Mouse (Mus musculus) left cerebral cortex, adult 8-10 months (tissue): ENCODE results near the gene Serpina6. TPM values are rescaled to one million over a fixed set of nuclear protein-coding genes. Genes with fewer than 3 reads are reported as not detected.

Experiments
- DNase-seq, 2 experiments: peaks; one replicate each; pipeline ENCODE4 v3.0.0; 2022; ENCODE audit warnings: low spot score in 2 of 2
- total RNA-seq, 4 experiments: library from RNA; stranded (reverse); gene quantifications; 2 replicates each; pipeline ENCODE4 v1.2.4; 2022

Serpina6 gene
- total RNA-seq, 4 experiments from 2014 or later, result not detected

DNA sequence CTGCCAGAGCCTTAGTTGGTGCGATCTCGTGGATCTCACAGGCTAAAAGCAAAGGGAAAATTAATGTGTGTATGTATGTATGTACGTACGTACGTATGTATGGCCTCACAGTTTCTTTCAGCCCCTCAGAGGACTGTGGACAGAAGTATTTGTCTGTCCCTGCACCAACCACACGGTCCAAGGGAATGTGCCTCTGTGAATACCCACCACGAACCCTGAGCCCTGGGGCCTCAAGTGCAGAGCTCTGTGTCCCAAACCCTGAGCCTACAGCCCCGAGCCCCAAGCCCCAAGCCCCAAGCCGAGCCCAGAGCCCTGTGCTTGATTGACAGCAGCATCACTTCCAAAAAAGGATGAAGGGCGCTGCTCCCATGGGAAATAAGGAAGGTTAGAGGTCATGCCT, 979 bp upstream of the Serpina6 start:
- no peak for DNase-seq

DNA sequence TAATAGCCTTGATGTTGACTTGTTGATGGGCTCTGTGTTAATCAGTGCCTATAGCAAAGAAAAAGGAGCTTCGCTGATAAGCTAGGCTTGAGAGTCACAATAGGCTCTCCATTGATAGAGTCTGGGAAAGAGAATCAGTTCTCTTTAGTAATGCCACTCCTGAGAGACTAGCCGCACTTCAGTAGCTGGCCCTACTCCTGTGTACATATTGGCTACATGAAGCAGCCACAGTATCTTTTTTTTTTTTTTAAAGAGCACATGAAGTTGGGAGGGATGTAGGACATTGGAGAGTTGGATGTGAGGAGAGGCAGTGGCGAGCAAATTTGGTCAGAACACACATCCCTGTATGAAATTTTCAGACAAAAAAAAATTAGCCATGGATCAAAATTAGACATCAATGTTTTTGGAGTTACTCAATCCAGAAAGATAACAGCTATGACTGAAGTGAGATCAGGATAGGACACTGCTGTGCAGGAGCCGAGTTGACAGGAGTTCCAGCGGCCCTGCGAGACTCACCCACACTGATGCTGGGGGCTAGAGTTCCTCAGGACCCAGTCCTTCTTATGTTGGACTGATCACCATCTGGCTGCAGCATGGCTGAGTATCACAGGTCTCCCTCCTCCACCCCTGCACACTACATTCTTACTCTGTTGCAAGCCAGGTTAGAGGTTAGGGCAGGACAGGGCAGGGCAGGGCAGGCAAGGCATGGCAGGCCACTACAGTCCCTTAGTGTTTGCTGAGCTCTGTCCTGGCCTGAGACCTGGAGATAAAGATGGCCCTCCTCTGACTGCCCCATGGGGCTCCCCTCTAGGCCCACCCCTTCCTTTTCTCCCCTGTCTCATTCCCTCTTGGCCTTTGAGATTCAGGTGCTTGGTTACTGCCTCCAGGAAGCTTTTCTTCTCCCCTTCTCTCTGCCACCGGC, 1.6 kb downstream of the Serpina6 start:
- DNase-seq, result no peak

DNA sequence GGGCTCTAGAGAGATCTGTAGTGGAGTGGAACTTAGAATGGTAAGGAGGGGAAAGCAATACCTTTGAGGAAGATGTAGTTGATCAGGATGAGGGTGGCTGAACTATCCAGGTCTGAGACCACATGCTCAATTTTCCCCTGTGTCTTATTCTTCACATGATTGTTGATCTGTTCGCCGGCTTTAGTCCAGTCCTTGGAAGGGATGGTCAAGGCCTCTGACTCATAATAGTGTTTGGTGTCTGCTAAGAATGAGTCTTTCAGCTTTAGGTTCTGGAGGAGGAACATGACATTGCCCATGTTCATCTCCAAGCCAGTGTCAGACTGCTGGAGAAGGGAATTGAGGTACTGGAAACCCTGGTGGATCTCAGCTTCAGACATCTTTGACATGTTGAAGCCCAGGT, 3.2 kb downstream of the Serpina6 start:
- DNase-seq, result no peak

DNA sequence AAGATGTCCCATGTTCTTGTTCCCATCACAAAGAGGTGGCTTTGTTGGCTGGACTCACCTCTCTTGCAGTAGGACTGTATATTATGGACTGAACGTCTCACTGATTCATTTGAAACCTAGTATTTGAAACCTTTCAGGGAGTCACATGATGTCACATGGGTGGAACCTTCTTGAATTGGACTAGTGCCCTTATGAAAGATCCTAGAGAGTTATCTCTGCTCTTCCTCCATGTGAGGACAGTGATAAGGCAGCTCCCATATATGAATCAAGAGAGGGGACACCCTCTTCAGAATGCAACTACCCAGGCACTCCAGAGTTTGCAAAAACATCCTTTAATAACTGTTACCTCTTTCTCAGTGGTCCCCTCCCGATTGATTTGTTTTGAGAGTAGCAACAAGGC, 10.7 kb downstream of the Serpina6 start:
- no peak for DNase-seq

DNA sequence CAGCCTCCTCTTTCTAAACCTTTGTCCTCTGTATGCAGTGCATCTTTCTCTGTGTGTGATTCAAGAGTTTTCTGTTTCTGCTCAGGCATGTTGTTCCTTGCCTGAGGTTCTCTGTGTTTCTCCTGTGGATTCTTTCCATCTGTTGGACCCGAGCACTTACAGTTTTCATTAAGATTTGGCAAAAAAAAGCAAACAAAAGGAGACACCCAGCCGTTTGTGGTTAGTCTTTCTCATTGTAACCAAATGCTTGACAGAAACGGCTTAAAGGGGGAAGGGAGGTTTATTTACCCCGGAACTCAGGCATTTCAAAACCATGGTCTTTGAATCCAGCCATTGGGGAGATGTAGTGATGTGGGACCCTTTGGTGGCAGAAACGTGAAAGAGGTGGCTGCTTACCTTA, 12.4 kb downstream of the Serpina6 start:
- DNase-seq, result no peak

DNA sequence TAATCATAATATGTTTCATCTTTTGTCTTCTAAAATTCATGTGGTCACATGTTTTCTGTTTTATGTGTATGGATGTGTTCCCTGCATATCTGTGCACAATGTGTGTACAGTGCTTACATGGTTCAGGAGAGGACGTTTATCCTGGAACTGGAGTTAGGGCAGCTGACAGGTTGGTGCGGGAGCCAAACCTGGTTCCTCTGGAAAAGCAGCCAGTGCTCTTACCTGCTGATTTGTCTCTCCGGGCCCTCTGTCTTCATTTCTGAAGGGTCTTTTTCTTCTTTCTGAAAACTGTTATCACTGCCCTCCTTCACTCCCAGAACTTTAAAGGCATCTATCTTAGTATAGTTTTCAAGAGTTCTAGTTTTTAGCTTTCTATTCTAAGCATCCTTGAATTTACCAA, 13.2 kb downstream of the Serpina6 start:
- no peak for DNase-seq

DNA sequence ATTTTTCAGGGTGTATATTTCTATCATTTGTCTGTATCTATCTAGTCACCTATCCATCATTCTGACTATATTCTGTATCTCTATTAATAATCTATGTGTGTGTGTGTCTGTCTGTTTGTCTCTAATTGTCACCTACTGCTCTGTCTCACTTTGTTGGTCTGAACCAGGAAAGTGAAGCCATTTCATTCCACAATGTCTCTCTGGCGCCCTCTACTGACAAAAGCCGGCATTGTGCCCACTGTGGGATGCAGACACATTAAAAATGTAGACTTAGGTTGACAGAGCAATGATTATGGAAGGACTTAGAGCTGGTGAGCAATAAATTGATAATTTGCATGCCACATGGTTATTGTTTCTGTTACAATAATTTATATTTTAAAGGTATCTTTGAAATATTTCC, 13.7 kb downstream of the Serpina6 start:
- DNase-seq, result peak; percentile 18 to 90

DNA sequence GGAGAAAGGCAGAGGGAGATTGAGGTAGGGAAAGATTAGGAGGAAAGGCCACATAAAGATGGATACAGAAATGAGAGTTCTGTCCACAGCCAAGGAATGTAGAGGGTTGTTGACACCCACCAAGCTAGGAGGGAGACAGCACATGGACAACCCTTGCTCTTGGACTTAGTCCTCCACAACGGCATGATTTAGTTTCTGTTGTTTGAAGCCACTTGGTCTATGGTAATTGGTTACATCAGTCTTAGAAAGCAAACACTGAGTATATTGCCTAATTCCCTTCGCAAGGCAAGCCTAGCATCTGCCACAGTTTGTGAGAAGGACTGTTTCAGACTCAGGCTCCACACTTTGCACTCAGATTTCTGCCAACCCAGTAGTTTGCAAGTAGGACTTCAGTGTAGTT, 21.2 kb downstream of the Serpina6 start:
- DNase-seq, result no peak

DNA sequence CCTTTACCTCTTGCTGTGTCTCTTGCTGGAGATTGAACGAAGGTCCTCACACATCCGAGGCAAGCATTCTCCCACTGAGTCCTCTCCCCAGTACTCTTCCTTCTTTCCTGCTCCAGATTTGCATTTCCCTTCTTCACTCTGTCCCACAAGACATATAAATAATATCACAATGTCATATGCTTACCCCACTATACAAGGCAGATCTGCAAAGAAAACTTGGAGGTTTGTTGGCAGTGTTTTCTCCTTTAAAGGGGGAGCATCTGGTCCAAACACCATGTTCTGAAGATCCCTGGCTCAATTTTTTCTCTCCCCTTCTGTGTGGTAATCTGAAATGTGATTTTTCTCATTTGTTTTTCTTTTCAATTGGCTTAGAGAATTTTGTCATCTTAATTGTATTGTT, 22.6 kb downstream of the Serpina6 start:
- no peak for DNase-seq

DNA sequence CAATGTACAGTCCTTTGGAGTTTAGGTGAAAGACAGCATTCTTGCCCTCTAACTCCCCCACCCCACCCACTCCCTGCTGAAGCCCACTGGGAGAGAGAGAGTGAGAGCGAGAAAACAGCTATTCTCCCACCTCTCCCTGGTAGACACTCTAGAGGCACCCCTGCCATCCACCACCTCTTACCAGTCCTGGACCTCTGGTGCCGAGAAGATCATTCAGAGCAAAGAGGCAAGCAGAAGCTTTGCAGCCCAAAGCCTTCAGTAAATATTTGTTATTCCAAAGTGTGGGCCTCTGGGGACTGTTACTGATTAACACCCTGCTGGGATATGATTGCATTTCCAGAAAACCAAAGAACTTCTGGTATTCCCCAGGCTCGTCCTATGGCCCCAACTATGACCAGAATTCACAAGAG, 25.8 kb downstream of the Serpina6 start, which contains the start of gene Serpina10:
Gene Serpina10 (minus strand): TSS at position 242 of the 410 bp plus-strand sequence.
- DNase-seq, result no peak

DNA sequence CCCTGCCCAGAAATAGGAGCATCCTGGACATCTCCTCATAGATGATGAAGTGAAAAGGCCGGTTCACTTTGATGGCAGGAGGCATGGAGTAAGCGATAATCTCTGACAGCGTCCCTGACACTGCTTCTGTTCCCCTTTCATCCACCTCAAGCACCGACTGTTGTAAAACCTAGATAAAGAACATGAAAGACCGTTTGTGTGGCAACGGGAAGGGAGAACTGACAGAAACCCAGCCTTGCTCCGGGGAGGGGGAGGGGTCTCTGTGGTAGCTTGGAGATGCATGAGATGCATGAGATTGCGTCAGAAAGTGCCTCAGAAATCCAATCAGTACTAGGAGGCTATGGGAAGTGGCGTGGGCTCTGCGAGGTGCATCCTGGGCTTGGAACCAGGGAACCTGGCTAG, 40.2 kb downstream of the Serpina6 start:
- no peak for DNase-seq

DNA sequence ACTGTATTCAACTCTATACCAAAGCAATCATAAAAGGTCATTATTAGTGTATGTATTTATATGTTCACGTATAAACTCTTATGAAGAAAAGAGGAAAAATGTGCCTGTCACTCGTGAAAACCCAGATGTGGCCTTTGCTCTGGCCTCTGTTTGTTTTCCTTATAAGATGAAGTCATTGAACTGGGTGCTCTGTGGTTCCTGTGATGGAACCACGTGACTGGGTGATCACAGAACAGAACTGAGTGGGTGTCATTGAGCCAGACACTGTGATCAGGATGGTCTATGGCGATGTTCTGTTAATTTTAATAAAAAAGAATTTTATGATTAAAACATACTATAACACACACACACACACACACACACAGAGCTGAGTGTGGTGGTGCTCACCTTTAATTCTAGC, 41.3 kb downstream of the Serpina6 start:
- no peak for DNase-seq

DNA sequence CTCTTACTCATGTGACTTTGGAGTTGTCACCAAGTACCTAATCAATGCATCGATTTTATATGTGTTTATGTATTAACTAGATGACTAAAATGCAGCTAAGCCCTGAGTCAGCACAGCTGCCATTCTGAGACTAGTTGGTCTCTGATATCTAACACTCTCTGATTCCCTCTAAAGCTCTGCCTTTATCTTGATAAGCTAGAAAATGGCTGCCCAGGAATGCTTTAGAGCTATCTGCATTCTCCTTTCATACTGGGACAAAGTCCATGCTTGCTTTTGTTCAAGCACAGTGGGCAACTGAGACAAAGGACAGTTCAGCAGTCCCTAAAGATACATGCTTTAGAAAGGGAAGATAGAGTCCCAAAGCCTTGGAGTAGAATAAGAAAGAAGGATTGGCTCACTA, 41.9 kb downstream of the Serpina6 start:
- DNase-seq, result no peak

DNA sequence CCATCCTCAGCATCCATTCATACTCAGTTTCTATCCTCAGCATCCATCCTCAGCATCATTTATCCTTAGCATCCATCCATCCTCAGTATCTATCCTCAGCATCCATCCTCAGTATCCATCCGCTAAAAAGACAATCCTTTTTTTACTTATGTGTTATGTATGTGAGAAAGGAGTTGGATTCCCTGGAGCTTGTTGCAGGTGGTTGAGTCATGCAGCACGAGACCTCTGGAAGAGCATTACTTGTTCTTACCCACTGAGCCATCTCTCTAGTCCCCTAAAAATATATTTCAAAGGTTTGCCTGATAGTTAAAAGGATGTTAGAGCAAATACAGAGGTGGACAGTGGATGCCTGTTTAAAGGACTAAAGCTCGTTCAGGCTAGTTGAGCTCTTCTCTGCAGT, 55.2 kb downstream of the Serpina6 start:
- DNase-seq, result no peak

DNA sequence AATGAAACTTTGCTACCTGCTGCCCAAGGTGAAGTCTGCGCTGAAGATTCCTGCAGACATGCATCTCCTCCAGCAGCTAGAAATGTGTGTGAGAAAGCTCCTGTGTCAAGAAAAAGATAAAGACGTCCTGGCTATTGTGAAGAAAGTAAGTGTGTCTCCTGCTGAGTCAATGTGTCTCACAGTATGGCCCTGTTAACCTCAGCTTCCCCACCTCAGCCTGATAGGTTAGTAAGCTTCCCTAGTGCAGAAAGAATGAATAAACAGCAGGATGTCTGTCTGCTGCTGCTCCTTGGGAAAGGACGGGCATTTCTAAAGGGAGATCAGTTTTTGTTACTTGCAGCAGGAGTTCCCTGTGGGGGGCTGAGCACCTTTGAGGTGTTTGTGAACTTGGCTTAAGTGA, 56.6 kb downstream of the Serpina6 start:
- DNase-seq, result no peak

DNA sequence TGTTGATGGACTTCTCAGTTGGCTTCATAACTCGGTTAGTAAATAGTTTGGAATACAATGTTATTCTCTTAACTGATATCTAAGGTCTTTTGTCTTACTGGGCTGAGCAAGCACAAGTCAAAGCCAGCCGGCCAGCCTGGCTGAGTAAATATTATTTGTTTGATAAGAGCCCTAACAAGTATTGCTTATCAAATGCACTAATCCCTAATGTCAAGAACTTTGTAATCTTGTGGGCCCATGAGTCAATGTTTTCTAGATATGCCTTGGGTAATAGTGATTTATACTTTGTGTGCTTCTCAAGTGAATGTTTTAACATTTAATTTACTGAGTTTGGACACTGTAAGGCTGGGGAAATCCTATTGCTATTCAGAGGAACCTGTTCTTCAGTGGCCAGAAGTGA, 58.6 kb downstream of the Serpina6 start:
- no peak for DNase-seq

Other genes with a start within 250 kb of the Serpina6 start
- 1 to 10 TPM; 3.4 to 5.0 (median 4.2) TPM for gene 9330161L09Rik, start 249.4 kb downstream of the Serpina6 start, total RNA-seq
- 100 to 1,000 TPM; 253 to 278 (median 258) TPM for gene Ddx24, start 231.4 kb downstream of the Serpina6 start, total RNA-seq
- 100 to 1,000 TPM in 2 of 4 experiments, 10 to 100 TPM in 2; 75.6 to 125 (median 90.7) TPM for gene Ifi27, start 223.0 kb downstream of the Serpina6 start, total RNA-seq
- gene Ifi27l2a, start 213.5 kb downstream of the Serpina6 start, total RNA-seq, result 10 to 100 TPM in 1 of 4 experiments, 1 to 10 TPM in 3; 1.3 to 12.1 (median 5.3) TPM
- gene Ifi27l2b, start 200.0 kb downstream of the Serpina6 start, total RNA-seq, result not detected
- gene Ppp4r4, start 124.9 kb downstream of the Serpina6 start, total RNA-seq, result 10 to 100 TPM; 24.7 to 31.9 (median 29.3) TPM
- gene Serpina10, start 25.8 kb downstream of the Serpina6 start, total RNA-seq, result not detected
- gene Serpina16, start 18.9 kb upstream of the Serpina6 start, total RNA-seq, result not detected
- gene Serpina1f, start 38.3 kb upstream of the Serpina6 start, total RNA-seq, result not detected
- not detected for gene Serpina1d, start 116.4 kb upstream of the Serpina6 start, total RNA-seq
- not detected for gene Serpina1b, start 173.2 kb upstream of the Serpina6 start, total RNA-seq
- under 1 TPM in 1 of 4 experiments, not detected in 3; 0.46 TPM for gene Serpina1a, start 206.3 kb upstream of the Serpina6 start, total RNA-seq
- gene Serpina1c, start 247.7 kb upstream of the Serpina6 start, total RNA-seq, result not detected